15 mouse cellular contexts compared by ENCODE assay signal in the genomic region with DNA sequence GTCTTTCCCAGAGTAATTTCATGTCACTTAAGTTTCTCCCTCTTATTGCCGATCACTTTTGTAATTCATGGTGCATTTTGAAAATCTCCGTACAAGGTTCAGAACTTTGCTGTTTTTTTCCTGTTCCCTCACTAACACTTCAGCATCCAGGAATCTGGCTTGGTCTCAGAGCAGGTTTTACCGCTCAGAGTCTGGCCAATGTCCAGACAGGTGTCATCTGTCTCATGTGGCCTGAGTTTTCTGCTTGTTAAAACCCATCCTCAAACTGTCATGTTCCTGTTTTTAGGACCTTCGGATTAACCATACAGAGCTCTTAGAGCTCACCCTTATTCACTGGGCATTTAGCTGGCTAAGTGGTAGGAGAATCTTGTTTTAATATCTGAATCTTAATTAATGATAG.
"Had no signal": no experiment of that assay in that cellular context is flagged by ENCODE, and none has a peak within 500 bp of the region (broad histone marks: within the 10 kb centered on the region; RNA-seq: fewer than 3 reads in every experiment).

No protein-coding gene starts in this region.

- H3K36me3 ChIP-seq: limb, embryonic 15.5 days; liver, embryonic 12.5 days; midbrain, embryonic 10.5 days; neural tube, embryonic 12.5 days had no signal

- H3K4me1 ChIP-seq: liver, embryonic 12.5 days had no signal

- H3K4me2 ChIP-seq: limb, embryonic 15.5 days; liver, embryonic 12.5 days; lung, embryonic 14.5 days; neural tube, embryonic 12.5 days had no signal

- H3K27me3 ChIP-seq: limb, embryonic 15.5 days; liver, embryonic 12.5 days; neural tube, embryonic 12.5 days had no signal

- H3K9ac ChIP-seq: limb, embryonic 15.5 days; liver, embryonic 12.5 days; lung, embryonic 14.5 days; neural tube, embryonic 12.5 days had no signal

- DNase-seq: kidney, postnatal 36 days; layer of hippocampus, adult 9-11 months; layer of hippocampus, postnatal 36 days; lung, embryonic 14.5 days; lung, postnatal 10 days; lung, postnatal 4 days; midbrain, embryonic 14.5 days; right cerebral cortex, postnatal 4 days; spleen, adult 18-20 months; thymus, adult 18-20 months; thymus, postnatal 14 days had no signal

- H3K27ac ChIP-seq: limb, embryonic 15.5 days; liver, embryonic 12.5 days; midbrain, embryonic 10.5 days; neural tube, embryonic 12.5 days had no signal

- H3K9me3 ChIP-seq: limb, embryonic 15.5 days; liver, embryonic 12.5 days; midbrain, embryonic 10.5 days; neural tube, embryonic 12.5 days had no signal

- H3K4me3 ChIP-seq: limb, embryonic 15.5 days; liver, embryonic 12.5 days; midbrain, embryonic 10.5 days; neural tube, embryonic 12.5 days had no signal

- ATAC-seq: liver, embryonic 12.5 days had no signal
